Comparison of ENCODE assay signal across 10 mouse cellular contexts in genomic region chr3:115080428-115081181, GRCm38 (mm10).
DNase-seq lines count a peak whose midpoint lies in the region; ATAC-seq lines count a peak whose summit lies in the region.
"Had no signal": no experiment of that assay in that cellular context is flagged by ENCODE, and none has a peak within 500 bp of the region (broad histone marks: within the 10 kb centered on the region; RNA-seq: fewer than 3 reads in every experiment).

No protein-coding gene starts in this region.

- 0 out of 2 replicates have a peak overlapping the region, but pooled peaks have one; percentile 23 for H3K27ac ChIP-seq in hindbrain, embryonic 10.5 days
- H3K27ac ChIP-seq in hindbrain, embryonic 12.5 days: no peak overlapping the region
- no peak overlapping the region; the same call in 1 of the 2 replicates for H3K27ac ChIP-seq in forebrain, embryonic 10.5 days
- 0 out of 2 replicates have a peak overlapping the region, but pooled peaks have one; percentile 9 for H3K27ac ChIP-seq in kidney, embryonic 15.5 days

- no peak overlapping the region for H3K4me3 ChIP-seq in hindbrain, embryonic 10.5 days
- H3K4me3 ChIP-seq in hindbrain, embryonic 12.5 days: no peak overlapping the region
- H3K4me3 ChIP-seq in forebrain, embryonic 10.5 days: no peak overlapping the region
- no peak overlapping the region for H3K4me3 ChIP-seq in kidney, embryonic 15.5 days (replicated peaks)

- WGBS in hindbrain, embryonic 10.5 days: 45% methylated on average over 12 of the region's 12 CpGs
- 42% methylated on average over 12 of the region's 12 CpGs for WGBS in hindbrain, embryonic 12.5 days
- 26% methylated on average over 12 of the region's 12 CpGs for WGBS in forebrain, embryonic 10.5 days
- WGBS in kidney, embryonic 15.5 days: 32% methylated on average over 12 of the region's 12 CpGs

- H3K9me3 ChIP-seq in hindbrain, embryonic 10.5 days: no peaks in the 10 kb centered on the region
- H3K9me3 ChIP-seq in hindbrain, embryonic 12.5 days (replicated peaks): no peaks in the 10 kb centered on the region
- H3K9me3 ChIP-seq in forebrain, embryonic 10.5 days: no peaks in the 10 kb centered on the region
- no peaks in the 10 kb centered on the region for H3K9me3 ChIP-seq in kidney, embryonic 15.5 days (replicated peaks)

- peak; percentile 25 for DNase-seq in hindbrain, embryonic 10.5 days (ENCODE audit: low spot score)
- peak; percentile 34 for DNase-seq in forebrain, embryonic 10.5 days (ENCODE audit: extremely low spot score, low spot score)
- DNase-seq in neural tube, embryonic 10.5 days (ENCODE audit: extremely low spot score, low spot score): peak; percentile 14
- no peak for DNase-seq in thymus, postnatal 4 days
- no peak for DNase-seq in layer of hippocampus, adult 9-10 months (ENCODE audit: low spot score)
- DNase-seq in urinary bladder, postnatal 10 days (ENCODE audit: low spot score): no peak
- DNase-seq: right cerebral cortex, postnatal 25 days had no signal

- peaks cover 7% of the 10 kb centered on the region; the same call in 1 of the 2 replicates for H3K4me1 ChIP-seq in hindbrain, embryonic 10.5 days (replicated peaks)
- peaks cover 4% of the 10 kb centered on the region; the same call in 1 of the 2 replicates for H3K4me1 ChIP-seq in hindbrain, embryonic 12.5 days
- peaks cover 16% of the 10 kb centered on the region for H3K4me1 ChIP-seq in forebrain, embryonic 10.5 days
- 0 out of 2 replicates have a peak, but pooled peaks cover 3% of the 10 kb centered on the region for H3K4me1 ChIP-seq in kidney, embryonic 15.5 days

- H3K9ac ChIP-seq in hindbrain, embryonic 12.5 days: no peak overlapping the region
- no peak overlapping the region for H3K9ac ChIP-seq in kidney, embryonic 15.5 days

- ATAC-seq in hindbrain, embryonic 12.5 days (ENCODE audit: low FRiP score): no peak
- peak; percentile 83 for ATAC-seq in kidney, embryonic 15.5 days (replicated peaks; ENCODE audit: low FRiP score)

- no peaks in the 10 kb centered on the region for H3K27me3 ChIP-seq in hindbrain, embryonic 10.5 days (ENCODE audit: insufficient read depth, poor library complexity, severe bottlenecking)
- no peaks in the 10 kb centered on the region for H3K27me3 ChIP-seq in hindbrain, embryonic 12.5 days
- no peaks in the 10 kb centered on the region for H3K27me3 ChIP-seq in forebrain, embryonic 10.5 days (ENCODE audit: poor library complexity, severe bottlenecking)
- no peaks in the 10 kb centered on the region for H3K27me3 ChIP-seq in kidney, embryonic 15.5 days
- H3K27me3 ChIP-seq: CH12.LX had no signal

- no peaks in the 10 kb centered on the region for H3K36me3 ChIP-seq in hindbrain, embryonic 10.5 days
- H3K36me3 ChIP-seq in hindbrain, embryonic 12.5 days: no peaks in the 10 kb centered on the region
- H3K36me3 ChIP-seq in forebrain, embryonic 10.5 days (replicated peaks): no peaks in the 10 kb centered on the region
- no peaks in the 10 kb centered on the region for H3K36me3 ChIP-seq in kidney, embryonic 15.5 days

- H3K4me2 ChIP-seq in hindbrain, embryonic 12.5 days (replicated peaks): no peak overlapping the region; the same call in 1 of the 2 replicates
- H3K4me2 ChIP-seq in kidney, embryonic 15.5 days: peak overlapping the region; percentile 41; the same call in 1 of the 2 replicates

Comparison
In these comparisons a context has a peak if more than half of its experiments do, and no peak if none do; other contexts are left out.
1. H3K27ac ChIP-seq: peak in hindbrain, embryonic 10.5 days (single experiment) and kidney, embryonic 15.5 days (single experiment); none in hindbrain, embryonic 12.5 days (single experiment) and forebrain, embryonic 10.5 days (single experiment).
2. DNase-seq: peak in hindbrain, embryonic 10.5 days (single experiment), forebrain, embryonic 10.5 days (single experiment) and neural tube, embryonic 10.5 days (single experiment); none in thymus, postnatal 4 days (single experiment), layer of hippocampus, adult 9-10 months (single experiment) and urinary bladder, postnatal 10 days (single experiment).